Comparison of ENCODE assay signal across 8 mouse cellular contexts in the genomic region with DNA sequence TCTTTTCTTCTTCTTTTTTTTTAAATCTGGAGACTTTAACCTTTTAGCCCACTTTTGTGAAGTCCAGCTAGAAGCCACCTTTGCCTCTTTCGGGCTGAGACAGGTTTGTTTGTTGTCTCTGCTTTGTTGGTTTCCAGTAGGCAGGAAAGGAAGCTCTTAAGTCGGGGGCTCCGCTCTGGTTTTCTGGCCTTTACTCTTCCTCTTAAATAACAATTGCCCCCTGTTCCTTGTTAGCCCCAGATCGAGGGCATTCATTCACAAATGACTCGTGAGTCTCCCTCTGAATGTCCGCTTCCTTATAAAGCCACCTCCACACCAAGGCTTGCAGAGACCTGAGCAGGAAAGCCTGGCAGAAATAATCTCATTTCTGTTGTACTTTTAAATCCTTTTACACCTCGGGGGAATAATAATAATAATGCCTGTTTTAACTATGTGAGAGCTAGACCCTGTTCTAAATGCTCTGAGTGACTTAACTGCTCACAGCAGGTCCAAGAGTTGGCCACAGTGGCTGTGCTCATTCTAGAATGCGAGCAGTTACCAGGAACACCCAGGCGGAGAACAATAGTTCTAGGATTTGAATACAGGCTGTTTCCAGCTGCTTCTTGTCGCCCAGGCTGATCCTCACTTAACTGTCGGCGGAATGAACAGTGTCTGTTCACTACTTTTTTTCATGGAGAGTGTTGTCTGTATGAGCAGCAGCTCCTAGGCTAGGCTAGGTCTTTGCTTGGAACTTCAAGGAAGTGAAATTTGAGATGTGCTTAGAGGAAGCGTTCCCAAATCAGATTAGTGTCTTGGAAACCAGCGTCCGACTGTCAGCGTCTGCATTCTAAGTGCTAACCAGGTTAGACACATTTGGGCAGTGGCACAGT. TPM values are rescaled to one million over a fixed set of nuclear protein-coding genes. Genes with fewer than 3 reads are reported as not detected.
DNase-seq lines count a peak whose midpoint lies in the region; ATAC-seq and TF ChIP-seq lines count a peak whose summit lies in the region.

No protein-coding gene starts in this region.

- no peak for ATAC-seq in kidney, embryonic 14.5 days (ENCODE audit: low FRiP score, low TSS enrichment)
- no peak for ATAC-seq in midbrain, embryonic 12.5 days (ENCODE audit: low FRiP score, low read depth)
- ATAC-seq in granulocyte monocyte progenitor cell, adult 5-6 weeks (replicated peaks; ENCODE audit: poor library complexity, severe bottlenecking) = no peak

- no peak for TF ChIP-seq CTCF in thymus, adult 2 months (IDR thresholded peaks at IDR 0.05; ENCODE audit: borderline replicate concordance, control insufficient read depth, extremely low read depth, insufficient read depth, low read length, poor library complexity)

- H3K27ac ChIP-seq in thymus, adult 2 months (ENCODE audit: control insufficient read depth, insufficient read depth, low read length) = peak overlapping the region; percentile 68
- peak overlapping the region; percentile 100; the same call in 1 of the 2 replicates for H3K27ac ChIP-seq in kidney, embryonic 14.5 days (ENCODE audit: low read depth, low read length)
- peak overlapping the region; percentile 100 for H3K27ac ChIP-seq in midbrain, embryonic 12.5 days (replicated peaks)

- no peak overlapping the region for H3K4me3 ChIP-seq in thymus, adult 2 months (ENCODE audit: control insufficient read depth, insufficient read depth, low read length)
- peak overlapping the region; percentile 19; the same call in 1 of the 2 replicates for H3K4me3 ChIP-seq in kidney, embryonic 14.5 days (ENCODE audit: low read length)
- H3K4me3 ChIP-seq in midbrain, embryonic 12.5 days = no peak overlapping the region

- H3K9ac ChIP-seq in kidney, embryonic 14.5 days (ENCODE audit: low read depth, low read length) = peak overlapping the region; percentile 90; the same call in 1 of the 2 replicates
- no peak overlapping the region for H3K9ac ChIP-seq in midbrain, embryonic 12.5 days (replicated peaks)

- no peaks in the 10 kb centered on the region for H3K36me3 ChIP-seq in thymus, adult 2 months (ENCODE audit: control insufficient read depth, insufficient read depth, low read length)
- no peaks in the 10 kb centered on the region for H3K36me3 ChIP-seq in kidney, embryonic 14.5 days (ENCODE audit: control insufficient read depth, insufficient read depth, low read length)
- H3K36me3 ChIP-seq in midbrain, embryonic 12.5 days = no peaks in the 10 kb centered on the region

- H3K4me2 ChIP-seq in kidney, embryonic 14.5 days (replicated peaks; ENCODE audit: low read depth, low read length) = peak overlapping the region; percentile 57
- H3K4me2 ChIP-seq in midbrain, embryonic 12.5 days (replicated peaks) = peak overlapping the region; percentile 27

- peaks cover 20% of the 10 kb centered on the region for H3K4me1 ChIP-seq in thymus, adult 2 months (replicated peaks; ENCODE audit: control insufficient read depth, insufficient read depth, low read length)
- H3K4me1 ChIP-seq in kidney, embryonic 14.5 days (ENCODE audit: control insufficient read depth, insufficient read depth, low read length) = peaks cover 19% of the 10 kb centered on the region; the same call in 1 of the 2 replicates
- H3K4me1 ChIP-seq in midbrain, embryonic 12.5 days = peaks cover 25% of the 10 kb centered on the region

- H3K9me3 ChIP-seq in kidney, embryonic 14.5 days (ENCODE audit: control insufficient read depth, low read length) = no peaks in the 10 kb centered on the region
- no peaks in the 10 kb centered on the region for H3K9me3 ChIP-seq in midbrain, embryonic 12.5 days

- H3K27me3 ChIP-seq in thymus, adult 2 months (ENCODE audit: control insufficient read depth, insufficient read depth, low read length) = no peaks in the 10 kb centered on the region
- H3K27me3 ChIP-seq in kidney, embryonic 14.5 days (ENCODE audit: control insufficient read depth, insufficient read depth, low read length) = no peaks in the 10 kb centered on the region
- 0 out of 2 replicates have a peak, but pooled peaks cover 4% of the 10 kb centered on the region for H3K27me3 ChIP-seq in midbrain, embryonic 12.5 days

- WGBS in thymus, adult 2 months = 51% methylated on average over 16 of the region's 16 CpGs
- 10% methylated on average over 16 of the region's 16 CpGs for WGBS in kidney, embryonic 14.5 days
- WGBS in midbrain, embryonic 12.5 days = 2% methylated on average over 16 of the region's 16 CpGs

- no peak for DNase-seq in thymus, adult 2 months
- no peak for DNase-seq in thymus, postnatal 36 days
- peak; percentile 49 to 60 for DNase-seq in heart, adult 18-20 months
- no peak for DNase-seq in gastrocnemius, postnatal 10 days
- DNase-seq in cerebellum, postnatal 36 days = no peak

- TF ChIP-seq POLR2A in thymus, adult 2 months (IDR thresholded peaks at IDR 0.05; ENCODE audit: control insufficient read depth, extremely low read depth, insufficient read depth, low read length, poor library complexity) = no peak

RNA-seq across cellular contexts. Expression of a gene that starts 59.3 kb away (rescaled TPM):
- 289 and 363 TPM in 2 replicates for polyA plus RNA-seq in thymus, adult 2 months (2012; rRNA removed)
- 10 to 100 TPM; 31.3 to 34.9 TPM for total RNA-seq in heart, adult 18-20 months (2021)
- polyA plus RNA-seq in kidney, embryonic 14.5 days (2014; fragmentation: Nextera tagmentation; extraction: Ambion mirVana) = 40.5 and 51.7 TPM in 2 replicates
- 47.7 and 48.5 TPM in 2 replicates for polyA plus RNA-seq in midbrain, embryonic 12.5 days (2016; fragmentation: Nextera tagmentation; extraction: Ambion mirVana)
- 10 to 100 TPM; 33.5 to 44.1 TPM for total RNA-seq in gastrocnemius, postnatal 10 days (2021)
- 125 and 153 TPM in 2 replicates for total RNA-seq in granulocyte monocyte progenitor cell, adult 5-6 weeks (2014; fragmentation: Nextera tagmentation)
- total RNA-seq in granulocyte monocyte progenitor cell, adult 5-6 weeks (2017) = 26.6 and 33.2 TPM in 2 replicates

Comparison
In these comparisons a context has a peak if more than half of its experiments do, and no peak if none do; other contexts are left out.
1. DNase-seq: peak in heart, adult 18-20 months (2 of 2); none in thymus, adult 2 months (single experiment), thymus, postnatal 36 days (0 of 2), gastrocnemius, postnatal 10 days (single experiment) and cerebellum, postnatal 36 days (0 of 2).
2. Peak in every context shown above with its lines, with median percentiles within 50 percentile points of each other: H3K27ac ChIP-seq.